Mouse (Mus musculus) right cerebral cortex, postnatal 36 days (tissue): ENCODE measurements around the gene Dchs1.
A peak's percentile ranks its signal among the peaks of the same experiment; 100 is the strongest.

Experiments used
- DNase-seq, 2 experiments: peaks; one replicate each; pipeline ENCODE4 v3.0.0; 2022; ENCODE audit warnings: low spot score in 2 of 2, mixed read lengths in 1 of 2

Gene Dchs1

GRCm38 (mm10) chr7:105787285-105788140, at the start of gene Dchs1:
TSS of gene Dchs1 (minus strand) at chr7:105787654.
- DNase-seq = no peak

- no peak for DNase-seq
Measured at GRCm38 (mm10) chr7:105824281-105824680, 36.8 kb upstream of the Dchs1 start.

- no peak for DNase-seq
Measured at GRCm38 (mm10) chr7:105818483-105818882, 31.0 kb upstream of the Dchs1 start.

GRCm38 (mm10) chr7:105816736-105817135, 29.3 kb upstream of the Dchs1 start:
- DNase-seq = no peak

- no peak for DNase-seq
Measured at GRCm38 (mm10) chr7:105813326-105813725, 25.9 kb upstream of the Dchs1 start.

GRCm38 (mm10) chr7:105812566-105812965, 25.1 kb upstream of the Dchs1 start:
- DNase-seq = no peak

GRCm38 (mm10) chr7:105811516-105811915, 24.1 kb upstream of the Dchs1 start:
- DNase-seq = no peak

GRCm38 (mm10) chr7:105810877-105811489, 23.5 kb upstream of the Dchs1 start, which contains the start of gene Mrpl17:
TSS of gene Mrpl17 (minus strand) at chr7:105811099.
- peak; percentile 100 for DNase-seq

GRCm38 (mm10) chr7:105810280-105810876, 22.9 kb upstream of the Dchs1 start:
- peak in 1 of 2 experiments; percentile 24 for DNase-seq

- no peak for DNase-seq
Measured at GRCm38 (mm10) chr7:105809836-105810235, 22.4 kb upstream of the Dchs1 start.

GRCm38 (mm10) chr7:105808385-105808784, 20.9 kb upstream of the Dchs1 start:
- no peak for DNase-seq

GRCm38 (mm10) chr7:105806716-105807115, 19.3 kb upstream of the Dchs1 start:
- DNase-seq = no peak

- DNase-seq = no peak
Measured at GRCm38 (mm10) chr7:105806125-105806524, 18.7 kb upstream of the Dchs1 start.

- no peak for DNase-seq
Measured at GRCm38 (mm10) chr7:105803428-105803827, 16.0 kb upstream of the Dchs1 start.

GRCm38 (mm10) chr7:105802771-105803170, 15.3 kb upstream of the Dchs1 start:
- no peak for DNase-seq

GRCm38 (mm10) chr7:105802312-105802711, 14.9 kb upstream of the Dchs1 start:
- no peak for DNase-seq

- no peak for DNase-seq
Measured at GRCm38 (mm10) chr7:105796972-105797371, 9.5 kb upstream of the Dchs1 start.

GRCm38 (mm10) chr7:105795759-105796366, 8.4 kb upstream of the Dchs1 start:
- no peak for DNase-seq

- no peak for DNase-seq
Measured at GRCm38 (mm10) chr7:105793701-105794100, 6.2 kb upstream of the Dchs1 start.

GRCm38 (mm10) chr7:105791147-105791546, 3.7 kb upstream of the Dchs1 start:
- DNase-seq = no peak

- DNase-seq = no peak
Measured at GRCm38 (mm10) chr7:105786506-105787284, 759 bp downstream of the Dchs1 start.
